Mouse (Mus musculus) CH12F3 (cell line): ENCODE data around the gene Gm16181.

Experiments
- in situ Hi-C: fragments of 300-500 bp; cut with MboI; formaldehyde crosslinking; loops from 2 replicates; pipeline ENCODE4 v1.14.3; 2020; ENCODE audit warnings: low sequenced_read_pairs

Gene Gm16181

GRCm38 (mm10) chr17:35249451-35250197, 29.0 kb downstream of the Gm16181 start:
- in situ Hi-C loops: no loop called here

- in situ Hi-C loops: no loop called here
Measured at GRCm38 (mm10) chr17:35250348-35251120, 29.9 kb downstream of the Gm16181 start.

DNA sequence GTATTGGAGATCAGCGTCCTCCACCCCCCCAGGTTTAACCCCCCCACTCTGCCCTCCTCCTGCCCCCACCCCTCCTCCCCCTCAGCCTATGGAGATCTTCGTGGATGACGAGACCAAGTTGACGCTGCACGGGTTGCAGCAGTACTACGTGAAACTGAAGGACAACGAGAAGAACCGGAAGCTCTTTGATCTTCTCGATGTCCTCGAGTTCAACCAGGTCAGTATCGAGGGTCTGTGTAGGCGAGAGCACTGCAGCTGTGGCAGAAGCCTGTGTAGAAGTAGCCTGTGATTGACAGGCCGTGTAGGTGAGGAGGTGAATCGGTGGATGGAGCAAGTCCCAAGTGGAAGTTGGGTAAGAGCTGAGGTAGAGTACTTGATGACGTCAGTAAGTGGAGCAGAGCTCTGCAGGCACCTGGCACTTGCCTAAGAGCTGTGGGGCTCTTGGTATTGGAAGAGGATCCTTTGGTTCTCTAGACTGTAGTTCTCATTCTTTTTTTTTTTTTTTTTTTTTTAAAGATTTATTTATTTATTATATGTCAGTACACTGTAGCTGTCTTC, 30.6 kb downstream of the Gm16181 start:
- in situ Hi-C loops: no loop called here

DNA sequence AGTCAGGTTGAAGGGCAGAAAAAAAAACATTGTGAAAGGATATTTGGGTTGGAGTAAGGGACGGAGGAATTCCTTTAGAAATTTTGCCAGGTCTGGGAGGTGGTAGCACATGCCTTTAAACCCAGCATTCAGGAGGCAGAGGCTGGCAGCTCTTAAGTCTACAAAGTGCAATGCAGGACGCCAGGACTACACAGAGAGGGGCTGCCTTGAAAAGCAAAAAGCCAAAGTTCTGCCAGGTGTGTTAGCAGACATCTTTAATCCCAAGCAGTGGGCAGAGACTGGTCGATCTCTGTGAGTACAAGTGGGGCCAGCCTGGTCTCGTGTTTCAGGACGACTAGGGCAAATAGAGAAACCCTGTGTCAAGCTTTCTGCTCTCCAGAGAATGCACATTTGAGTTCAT, 31.3 kb downstream of the Gm16181 start:
- in situ Hi-C loops: no loop called here

DNA sequence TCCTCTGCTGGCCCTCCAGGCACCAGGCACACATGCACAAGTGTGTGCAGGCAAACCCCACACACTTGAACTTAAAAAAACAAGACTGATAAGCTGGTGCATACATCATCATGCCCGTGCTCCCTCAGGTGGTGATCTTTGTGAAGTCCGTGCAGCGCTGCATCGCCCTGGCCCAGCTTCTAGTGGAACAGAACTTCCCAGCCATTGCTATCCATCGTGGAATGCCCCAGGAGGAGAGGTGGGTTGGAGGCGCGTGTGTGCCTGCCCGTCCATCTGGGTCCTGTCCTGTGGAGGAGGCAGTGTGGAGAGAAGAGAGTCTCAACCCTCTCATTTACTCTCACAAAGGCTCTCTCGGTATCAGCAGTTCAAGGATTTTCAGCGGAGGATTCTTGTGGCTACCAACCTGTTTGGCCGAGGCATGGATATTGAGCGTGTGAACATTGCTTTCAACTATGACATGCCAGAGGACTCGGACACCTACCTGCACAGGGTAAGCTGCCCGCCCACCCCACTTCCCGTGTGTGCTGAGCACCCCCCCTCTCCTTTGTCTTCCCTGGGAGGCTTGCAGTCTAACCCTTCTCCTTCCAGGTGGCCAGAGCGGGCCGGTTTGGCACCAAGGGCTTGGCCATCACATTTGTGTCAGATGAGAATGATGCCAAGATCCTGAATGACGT, 32.1 kb downstream of the Gm16181 start:
- in situ Hi-C loops: no loop called here

- in situ Hi-C loops: no loop called here
Measured at GRCm38 (mm10) chr17:35253293-35254093, 32.9 kb downstream of the Gm16181 start.

- in situ Hi-C loops: loop anchor here (5.0 kb wide), 1 partner anchor 53 kb away; no protein-coding TSS in a partner anchor
Measured at GRCm38 (mm10) chr17:35254241-35255098, 33.8 kb downstream of the Gm16181 start.

GRCm38 (mm10) chr17:35255301-35255700, 34.7 kb downstream of the Gm16181 start:
- in situ Hi-C loops: loop anchor here (5.0 kb wide), 1 partner anchor 52 kb away; no protein-coding TSS in a partner anchor

DNA sequence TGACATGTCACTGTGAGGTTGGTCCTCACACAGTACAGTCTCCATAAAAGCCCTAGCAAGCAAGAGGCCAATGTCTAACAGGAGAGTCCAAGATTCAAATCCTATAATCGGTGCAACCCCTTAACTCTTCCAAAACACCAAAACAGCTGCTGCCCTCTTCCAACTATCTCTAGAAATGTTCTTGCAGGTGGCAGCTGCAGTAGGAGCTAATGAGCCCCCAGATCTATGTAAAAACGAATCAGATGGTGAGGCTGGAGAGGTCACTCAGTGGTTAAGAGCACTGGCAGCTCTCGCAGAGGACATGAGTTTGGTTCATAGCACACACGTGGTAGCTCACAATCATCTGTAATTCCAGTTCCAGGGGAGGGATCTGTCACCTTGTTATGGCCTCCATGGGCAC, 35.1 kb downstream of the Gm16181 start:
- in situ Hi-C loops: loop anchor here (5.0 kb wide), 1 partner anchor 52 kb away; no protein-coding TSS in a partner anchor

GRCm38 (mm10) chr17:35257378-35257777, 36.7 kb downstream of the Gm16181 start:
- in situ Hi-C loops: loop anchor here (5.0 kb wide), 1 partner anchor 50 kb away; no protein-coding TSS in a partner anchor

DNA sequence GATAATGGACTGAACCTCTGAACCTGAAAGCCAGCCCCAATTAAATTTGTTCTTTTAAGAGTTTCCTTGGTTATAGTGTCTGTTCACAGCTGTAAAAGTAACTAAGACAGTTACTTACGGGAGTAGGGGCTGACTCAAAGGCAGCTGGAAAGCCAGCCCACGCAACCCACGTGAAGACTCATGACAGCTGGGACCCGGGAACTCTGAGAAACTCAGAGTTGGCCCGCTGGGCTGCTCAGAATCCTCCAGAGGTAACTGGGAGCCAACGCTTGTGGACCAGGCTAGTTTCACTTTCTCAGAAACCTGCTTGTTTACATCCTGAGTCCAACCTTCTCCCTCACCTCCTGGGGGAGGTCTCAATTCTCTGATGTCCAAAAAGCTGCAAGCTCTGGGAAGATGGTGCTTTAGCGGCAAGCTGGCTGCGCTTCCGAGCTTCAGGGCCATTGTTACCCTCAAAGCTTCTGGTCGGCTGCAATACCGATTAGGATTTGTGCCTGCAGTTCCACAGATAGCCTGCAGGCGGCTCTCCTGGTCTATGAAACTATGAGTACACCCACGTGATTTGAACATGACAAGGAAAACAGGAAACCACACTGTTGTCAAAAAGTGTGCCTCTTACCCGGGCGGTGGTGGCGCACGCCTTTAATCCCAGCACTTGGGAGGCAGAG, 37.3 kb downstream of the Gm16181 start:
- in situ Hi-C loops: loop anchor here (5.0 kb wide), 1 partner anchor 49 kb away; no protein-coding TSS in a partner anchor

DNA sequence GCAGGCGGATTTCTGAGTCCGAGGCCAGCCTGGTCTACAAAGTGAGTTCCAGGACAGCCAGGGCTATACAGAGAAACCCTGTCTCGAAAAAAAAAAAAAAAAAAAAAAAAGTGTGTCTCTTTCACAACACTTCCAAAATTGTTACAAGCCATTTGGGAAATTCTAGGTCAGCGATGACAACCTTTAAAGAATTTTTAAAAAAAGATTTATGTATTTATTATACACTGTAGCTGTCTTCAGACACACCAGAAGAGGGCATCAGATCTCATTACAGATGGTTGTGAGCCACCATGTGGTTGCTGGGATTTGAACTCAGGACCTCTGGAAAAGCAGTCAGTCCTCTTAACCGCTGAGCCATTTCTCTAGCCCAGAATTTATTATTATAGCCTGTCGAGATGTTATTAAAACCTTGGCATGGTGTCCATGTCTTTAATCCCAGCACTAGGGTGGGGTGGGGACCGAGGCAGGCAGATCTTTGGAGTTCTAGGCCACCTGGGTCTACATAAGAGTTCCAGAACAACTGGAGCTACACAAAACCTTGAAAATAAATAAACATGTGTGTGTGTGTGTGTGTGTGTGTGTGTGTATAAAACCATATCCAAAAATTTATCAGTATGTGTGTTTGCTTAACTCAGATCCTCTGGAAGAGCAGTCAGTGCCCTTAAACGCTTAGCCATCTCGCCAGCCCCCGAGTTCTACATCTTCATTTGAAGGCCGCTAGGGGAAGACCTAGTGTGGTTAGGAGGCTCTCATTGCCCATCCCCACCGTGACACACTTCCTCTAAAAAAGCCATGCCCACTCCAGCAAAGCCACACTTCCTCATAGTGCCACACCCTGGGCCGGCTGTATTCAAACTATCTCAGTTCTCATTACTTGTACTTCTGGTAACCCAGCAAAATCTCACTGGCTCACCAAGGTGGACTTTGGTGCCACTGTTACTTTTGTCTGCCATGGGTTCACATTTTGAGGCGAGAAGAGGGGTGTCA, 38.2 kb downstream of the Gm16181 start:
- in situ Hi-C loops: loop anchor here (5.0 kb wide), 1 partner anchor 49 kb away; no protein-coding TSS in a partner anchor

DNA sequence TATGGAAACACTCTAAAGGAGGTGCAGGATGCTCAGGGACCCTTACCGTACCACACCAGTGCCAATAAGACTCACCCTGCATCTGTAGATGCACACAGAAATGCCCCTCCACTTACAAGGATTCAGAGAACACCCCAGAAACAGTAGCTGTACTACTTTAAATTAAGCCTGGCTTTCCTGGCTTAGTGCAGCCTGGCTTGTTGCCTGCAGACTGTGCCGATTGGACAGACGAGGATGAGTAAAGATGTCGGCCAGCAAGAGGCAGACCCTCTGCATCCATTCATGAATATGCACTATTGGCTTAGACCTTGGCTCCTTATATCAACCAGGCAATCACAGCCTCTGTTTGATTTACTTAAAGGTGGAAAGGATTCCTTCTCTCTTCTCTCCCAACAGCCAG, 39.0 kb downstream of the Gm16181 start:
- in situ Hi-C loops: loop anchor here (5.0 kb wide), 1 partner anchor 48 kb away; no protein-coding TSS in a partner anchor

DNA sequence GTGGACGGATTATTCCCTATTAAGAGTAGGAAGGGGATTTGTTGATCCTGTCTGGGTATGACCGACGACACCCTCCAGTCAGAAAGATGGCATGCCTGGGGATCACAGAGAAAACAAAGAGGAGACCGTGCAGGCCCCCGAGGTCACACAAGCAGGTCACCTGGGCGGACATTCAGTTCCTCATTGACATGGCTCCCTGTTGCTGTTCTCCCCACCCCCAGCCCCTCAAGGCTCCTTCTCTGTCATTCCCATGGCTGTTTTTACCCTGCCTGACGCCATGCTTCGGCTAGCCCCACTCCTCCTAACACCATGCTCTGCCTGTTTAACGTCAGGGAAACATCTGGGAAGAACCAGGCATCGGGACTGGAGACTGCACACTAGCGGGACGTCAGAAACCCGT, 41.0 kb downstream of the Gm16181 start:
- in situ Hi-C loops: no loop called here

DNA sequence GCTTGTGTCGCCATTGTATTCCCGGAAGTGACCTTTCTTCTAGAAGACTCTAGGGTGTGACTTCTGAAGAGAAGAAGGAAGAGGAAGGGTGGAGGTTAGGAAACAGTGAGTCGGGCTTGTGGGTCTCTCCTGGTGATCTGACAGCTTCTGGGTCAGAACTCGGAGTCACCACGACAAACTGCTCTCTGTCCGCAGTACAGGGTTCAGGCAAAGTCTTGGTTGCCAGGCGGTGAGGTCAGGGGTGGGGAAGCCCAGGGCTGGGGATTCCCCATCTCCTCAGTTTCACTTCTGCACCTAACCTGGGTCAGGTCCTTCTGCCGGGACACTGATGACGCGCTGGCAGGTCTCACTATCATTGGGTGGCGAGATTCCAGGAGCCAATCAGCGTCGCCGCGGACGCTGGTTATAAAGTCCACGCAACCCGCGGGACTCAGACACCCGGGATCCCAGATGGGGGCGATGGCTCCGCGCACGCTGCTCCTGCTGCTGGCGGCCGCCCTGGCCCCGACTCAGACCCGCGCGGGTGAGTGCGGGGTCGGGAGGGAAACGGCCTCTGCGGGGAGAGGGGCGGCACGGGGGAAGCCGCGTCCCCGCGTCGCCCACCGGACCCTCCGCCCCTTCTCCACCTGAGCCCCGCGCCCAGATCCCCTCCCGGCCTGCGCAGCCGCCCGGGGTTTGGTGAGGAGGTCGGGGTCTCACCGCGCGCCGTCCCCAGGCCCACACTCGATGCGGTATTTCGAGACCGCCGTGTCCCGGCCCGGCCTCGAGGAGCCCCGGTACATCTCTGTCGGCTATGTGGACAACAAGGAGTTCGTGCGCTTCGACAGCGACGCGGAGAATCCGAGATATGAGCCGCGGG, 42.3 kb downstream of the Gm16181 start, which contains the start of gene H2-D1:
Gene H2-D1, plus strand, starts transcription at position 67 of the 859 bp plus-strand sequence.
- in situ Hi-C loops: no loop called here

GRCm38 (mm10) chr17:35263523-35263883, 42.9 kb downstream of the Gm16181 start:
- in situ Hi-C loops: no loop called here
